Mouse (Mus musculus) limb, embryonic 10.5 days (tissue): ENCODE measurements around the gene H1foo. TPM values are rescaled to one million over a fixed set of nuclear protein-coding genes. Genes with fewer than 3 reads are reported as not detected.

Experiments used
- DNase-seq: peaks from one replicate; pipeline ENCODE4 v3.0.0-alpha.2; 2017; ENCODE audit warnings: low spot score
- H3K27ac ChIP-seq: fragments of 300-500 bp; sonication (generic); 2 replicates; pipeline ENCODE4 v1.5.1; 2016; ENCODE audit warnings: mild to moderate bottlenecking
- H3K27me3 ChIP-seq: fragments of 300-500 bp; sonication (generic); 2 replicates; pipeline ENCODE4 v1.6.1; 2016; ENCODE audit warnings: low read depth, mild to moderate bottlenecking; ENCODE audit not compliant: poor library complexity, severe bottlenecking
- H3K36me3 ChIP-seq: fragments of 300-500 bp; sonication (generic); 2 replicates; pipeline ENCODE4 v1.6.1; 2016; ENCODE audit warnings: mild to moderate bottlenecking, moderate library complexity
- H3K4me1 ChIP-seq: fragments of 300-500 bp; sonication (generic); 2 replicates; pipeline ENCODE4 v1.6.1; 2016
- H3K4me3 ChIP-seq: fragments of 300-500 bp; sonication (generic); 2 replicates; pipeline ENCODE4 v1.5.1; 2016; ENCODE audit warnings: mild to moderate bottlenecking, moderate library complexity
- H3K9me3 ChIP-seq: fragments of 300-500 bp; sonication (generic); replicated peaks from 2 replicates; pipeline ENCODE4 v1.6.1; 2016; ENCODE audit warnings: mild to moderate bottlenecking
- WGBS: fragments of 180-500 bp; shearing (Covaris S2); methylation state at CpG from one replicate; pipeline ENCODE4 v1.1.7; 2016; 5-methylcytosine and 5-hydroxymethylcytosine counted together
- polyA plus RNA-seq: library from polyadenylated mRNA; unstranded; fragments of >200 nt; fragmentation: Nextera tagmentation; extraction: Ambion mirVana; gene quantifications from 2 replicates; pipeline ENCODE4 v1.2.1, GENCODE M21; 2016

H1foo gene
- polyA plus RNA-seq, 1 experiment from 2014 or later = not detected

DNA sequence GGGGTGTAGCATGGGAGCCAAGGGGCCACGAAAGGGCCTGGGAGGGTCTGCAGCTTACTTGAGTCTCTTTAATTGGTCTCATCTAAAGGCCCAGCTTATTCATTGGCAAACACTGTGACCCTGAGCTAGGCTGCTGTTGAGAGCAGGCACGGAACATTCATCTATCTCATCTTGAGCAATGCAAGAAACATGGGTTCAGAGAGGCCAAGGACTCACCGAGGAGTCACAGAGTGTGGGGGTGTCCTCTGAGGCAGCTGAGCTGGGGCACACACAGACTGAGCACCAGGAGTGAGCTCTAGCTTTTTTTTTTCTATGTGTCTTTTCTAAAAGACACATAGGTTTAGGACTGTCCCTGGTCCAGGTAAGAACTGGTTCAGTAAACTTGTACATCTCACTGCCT is 12.3 kb upstream of the H1foo start:
- Histone ChIP-seq H3K4me1 (peaks cover 33% of the 10 kb centered on the region), H3K27ac (no peak overlapping the region), H3K36me3 (no peaks in the 10 kb centered on the region), H3K27me3 (no peaks in the 10 kb centered on the region), H3K4me3 (no peak overlapping the region), H3K9me3 (no peaks in the 10 kb centered on the region)
- no peak for DNase-seq
- WGBS = 94% methylated on average over 3 of the region's 3 CpGs

DNA sequence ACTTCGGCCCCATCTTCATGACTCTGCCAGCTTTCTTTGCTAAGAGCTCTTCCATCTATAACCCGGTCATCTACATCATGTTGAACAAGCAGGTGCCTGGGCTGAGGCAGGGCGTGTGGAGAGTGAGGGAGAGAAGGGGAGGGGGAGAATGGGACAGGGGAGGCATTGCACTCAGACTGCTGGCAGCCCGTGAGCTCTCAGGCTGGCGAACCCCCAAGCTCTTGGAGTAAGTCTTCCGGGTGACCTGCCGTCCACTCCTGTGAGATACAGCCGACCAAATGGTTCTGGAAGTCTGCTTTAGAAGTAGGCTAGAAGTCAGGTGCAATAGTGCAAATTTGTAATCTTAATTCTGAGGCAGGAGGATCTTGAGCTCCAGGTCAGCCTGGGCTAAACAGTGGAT is 9.2 kb upstream of the H1foo start:
- DNase-seq = no peak
- H3K27ac ChIP-seq = 0 out of 2 replicates have a peak overlapping the region, but pooled peaks have one; percentile 2
- H3K4me3 ChIP-seq = no peak overlapping the region
- no peaks in the 10 kb centered on the region for H3K27me3 ChIP-seq
- H3K9me3 ChIP-seq = no peaks in the 10 kb centered on the region
- 88% methylated on average over 8 of the region's 8 CpGs for WGBS
- peaks cover 5% of the 10 kb centered on the region for H3K4me1 ChIP-seq
- H3K36me3 ChIP-seq = no peaks in the 10 kb centered on the region

DNA sequence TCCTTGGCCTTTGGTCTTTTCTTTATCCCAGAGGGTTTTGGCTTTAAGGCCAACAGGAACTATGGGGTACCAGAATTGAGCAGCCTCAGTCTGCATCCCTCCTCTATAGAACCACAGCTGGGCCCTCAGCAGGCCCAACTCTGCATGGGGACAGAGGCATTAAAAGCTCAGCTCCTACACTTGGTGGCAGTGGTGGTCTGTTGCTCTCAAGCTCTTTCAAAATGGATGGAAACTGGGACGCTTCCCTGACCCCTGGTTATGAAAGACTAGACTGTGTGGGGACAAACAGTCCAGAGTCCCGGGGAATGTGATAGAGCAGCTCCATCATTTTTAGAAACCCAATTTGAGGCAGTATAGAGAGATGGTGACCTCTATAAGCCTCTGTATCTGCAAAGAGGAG is 6.7 kb upstream of the H1foo start:
- no peaks in the 10 kb centered on the region for H3K36me3 ChIP-seq
- peaks cover 4% of the 10 kb centered on the region; the same call in 1 of the 2 replicates for H3K27me3 ChIP-seq
- no peak for DNase-seq
- peaks cover 11% of the 10 kb centered on the region for H3K4me1 ChIP-seq
- H3K4me3 ChIP-seq = no peak overlapping the region
- no peaks in the 10 kb centered on the region for H3K9me3 ChIP-seq
- H3K27ac ChIP-seq = no peak overlapping the region
- WGBS = 95% methylated on average over 2 of the region's 2 CpGs

DNA sequence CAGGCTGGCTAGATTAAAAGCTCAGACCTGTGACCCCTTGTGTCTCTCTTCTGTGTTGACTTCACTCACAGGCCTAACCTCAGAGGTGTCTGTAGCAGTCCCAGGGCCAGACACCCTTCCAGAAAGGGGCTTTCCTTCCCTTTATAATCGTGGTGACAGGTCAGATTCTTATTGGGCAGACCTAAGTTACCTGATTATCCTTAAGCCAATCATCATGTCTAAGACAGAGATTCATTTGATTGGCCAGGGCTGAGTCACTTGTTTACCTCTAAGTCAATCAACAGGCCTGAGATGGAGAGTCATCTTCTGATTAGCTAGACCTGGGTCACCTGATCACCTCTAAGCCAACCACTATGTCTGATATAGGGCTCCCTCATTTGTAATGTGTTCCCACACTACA is 5.9 kb upstream of the H1foo start:
- Histone ChIP-seq H3K4me3 (no peak overlapping the region), H3K27ac (no peak overlapping the region), H3K4me1 (peaks cover 11% of the 10 kb centered on the region), H3K36me3 (no peaks in the 10 kb centered on the region), H3K9me3 (no peaks in the 10 kb centered on the region), H3K27me3 (peaks cover 4% of the 10 kb centered on the region; the same call in 1 of the 2 replicates)
- 77% methylated on average over 1 of the region's 1 CpGs for WGBS
- no peak for DNase-seq

DNA sequence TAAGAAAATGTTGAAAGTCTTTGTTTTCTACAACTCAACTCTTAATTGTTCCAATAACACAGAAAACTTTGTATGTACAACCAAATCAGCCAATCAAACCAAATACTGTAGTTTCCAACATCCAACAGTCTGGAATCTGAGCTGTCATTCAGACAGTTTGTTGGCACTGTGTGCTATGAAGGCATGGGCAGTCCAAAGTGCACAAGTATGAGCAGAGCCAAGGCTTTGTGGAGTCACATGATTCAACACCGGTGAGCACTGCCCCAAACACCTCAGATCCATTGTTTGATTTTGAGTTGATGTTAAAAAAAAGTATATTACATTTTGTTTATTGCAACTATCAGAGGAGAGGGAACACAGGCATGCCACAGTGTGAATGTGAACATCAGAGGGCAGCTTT is 4.1 kb upstream of the H1foo start:
- no peak overlapping the region for H3K4me3 ChIP-seq
- no peak for DNase-seq
- H3K4me1 ChIP-seq = peaks cover 11% of the 10 kb centered on the region
- H3K27me3 ChIP-seq = peaks cover 4% of the 10 kb centered on the region; the same call in 1 of the 2 replicates
- no peak overlapping the region for H3K27ac ChIP-seq
- WGBS = 88% methylated on average over 1 of the region's 1 CpGs
- H3K9me3 ChIP-seq = no peaks in the 10 kb centered on the region
- no peaks in the 10 kb centered on the region for H3K36me3 ChIP-seq

DNA sequence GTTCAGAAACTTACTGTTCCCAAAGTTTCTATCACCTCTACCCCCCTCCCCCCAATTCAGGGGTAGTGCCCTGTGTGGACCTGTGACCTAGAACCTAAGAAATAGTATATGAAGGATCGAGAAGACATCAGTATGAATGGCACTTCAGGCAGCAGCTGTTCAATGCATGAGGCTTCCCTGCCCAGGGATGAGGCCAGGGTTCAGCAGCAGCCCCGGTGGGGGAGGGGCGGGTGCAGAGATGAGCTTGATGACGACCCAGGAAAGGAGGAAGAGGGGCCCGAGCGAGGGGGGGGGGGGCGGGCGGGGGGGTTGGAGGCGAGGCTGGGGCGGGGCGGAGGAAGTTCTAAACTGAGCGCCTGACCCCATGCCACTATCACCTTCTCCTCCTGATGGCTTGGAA is 3.6 kb upstream of the H1foo start:
- no peak for DNase-seq
- Histone ChIP-seq H3K4me3 (no peak overlapping the region), H3K36me3 (no peaks in the 10 kb centered on the region), H3K9me3 (no peaks in the 10 kb centered on the region), H3K27ac (no peak overlapping the region), H3K27me3 (peaks cover 4% of the 10 kb centered on the region; the same call in 1 of the 2 replicates), H3K4me1 (peaks cover 11% of the 10 kb centered on the region)
- WGBS = 9% methylated on average over 8 of the region's 12 CpGs

DNA sequence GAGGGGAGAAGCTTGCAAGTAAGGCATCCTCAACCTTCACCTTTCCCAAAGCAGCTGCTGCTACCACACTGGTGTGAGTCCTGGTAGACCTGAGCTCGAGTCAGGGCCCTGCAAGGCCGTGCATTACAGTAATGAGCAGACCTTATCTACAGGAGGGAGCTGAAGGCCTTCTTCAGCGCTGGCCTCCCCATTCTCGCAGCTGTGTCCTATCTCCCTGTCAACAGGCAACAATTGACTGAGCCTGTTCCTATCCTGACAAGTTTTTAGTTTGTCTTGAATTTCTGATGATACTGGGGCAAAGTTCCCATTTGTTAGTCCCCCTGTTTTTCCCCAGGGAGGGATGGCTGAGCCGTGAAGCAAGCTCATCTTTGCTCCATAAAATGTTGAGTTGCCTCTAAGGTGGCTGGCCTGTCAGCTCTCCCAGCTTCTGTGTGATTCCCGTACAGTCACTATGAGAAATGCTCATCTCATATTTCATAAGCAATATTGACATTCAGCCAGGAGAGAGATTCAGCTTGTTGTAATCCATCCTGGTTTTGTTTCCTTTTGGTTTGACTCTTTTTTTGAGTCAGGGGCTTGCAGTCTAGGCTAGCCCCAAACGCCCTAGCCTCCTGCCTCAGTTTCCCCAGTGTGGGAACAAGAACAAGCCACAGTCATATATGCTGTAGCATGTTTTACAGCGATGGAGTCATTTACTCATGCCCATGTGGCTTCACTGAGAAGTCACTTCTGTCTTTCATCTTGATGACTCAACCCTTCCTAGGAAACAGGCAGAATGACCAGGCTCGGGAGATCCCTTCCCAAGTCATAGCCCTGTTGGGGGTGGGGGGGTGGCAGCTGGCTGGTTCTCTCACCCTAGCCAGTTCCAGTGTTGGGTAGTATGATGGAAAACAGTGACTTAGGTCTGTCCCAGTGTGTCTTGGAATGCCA is 975 bp upstream of the H1foo start:
- H3K27ac ChIP-seq = no peak overlapping the region
- no peak overlapping the region for H3K4me3 ChIP-seq
- H3K36me3 ChIP-seq = no peaks in the 10 kb centered on the region
- no peak for DNase-seq
- H3K9me3 ChIP-seq = no peaks in the 10 kb centered on the region
- H3K27me3 ChIP-seq = peaks cover 4% of the 10 kb centered on the region; the same call in 1 of the 2 replicates
- WGBS = 79% methylated on average over 9 of the region's 9 CpGs
- H3K4me1 ChIP-seq = peaks cover 17% of the 10 kb centered on the region

DNA sequence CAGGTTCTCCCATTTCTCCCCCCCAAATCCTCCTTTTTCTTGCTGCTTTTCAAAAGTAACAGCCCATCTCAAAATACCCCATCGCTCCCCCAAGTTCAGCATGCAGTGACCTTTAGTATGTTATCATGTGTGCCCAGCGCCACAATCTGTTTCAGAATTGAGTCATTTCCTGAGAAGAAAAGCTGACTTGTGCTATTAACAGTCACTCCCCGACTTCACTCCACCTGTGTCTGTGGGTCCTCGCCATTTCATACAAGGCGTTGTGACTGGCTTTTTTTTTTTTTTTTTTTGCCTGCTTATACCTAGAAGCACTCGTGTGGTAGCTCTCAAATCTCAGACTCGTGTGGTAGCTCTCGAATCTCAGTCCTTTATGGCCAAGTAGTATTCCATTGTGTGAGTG is 895 bp downstream of the H1foo start:
- Histone ChIP-seq H3K27ac (no peak overlapping the region), H3K36me3 (no peaks in the 10 kb centered on the region), H3K9me3 (no peaks in the 10 kb centered on the region), H3K4me1 (peaks cover 16% of the 10 kb centered on the region), H3K4me3 (no peak overlapping the region), H3K27me3 (peaks cover 4% of the 10 kb centered on the region; the same call in 1 of the 2 replicates)
- DNase-seq = no peak
- WGBS = 87% methylated on average over 8 of the region's 8 CpGs

DNA sequence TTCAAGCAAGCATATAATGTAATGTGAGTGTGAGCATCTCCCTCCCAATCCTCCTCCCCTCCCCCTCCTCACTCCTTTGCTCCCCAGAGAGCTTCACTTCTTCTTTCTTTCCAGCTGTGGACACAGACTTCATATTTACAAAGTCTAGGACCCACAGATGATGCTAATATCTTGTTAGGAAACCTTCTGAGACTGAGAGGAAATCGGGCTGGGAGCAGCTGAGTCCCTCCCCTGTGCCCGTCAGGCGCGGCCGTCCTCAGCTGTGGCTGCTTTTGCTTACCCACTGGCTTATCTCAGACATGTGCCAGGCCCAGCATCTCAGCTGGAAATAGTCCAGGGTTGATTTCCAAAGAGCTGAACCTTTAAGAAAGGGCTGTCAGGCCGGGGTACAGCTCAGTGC is 1.7 kb downstream of the H1foo start:
- no peak for DNase-seq
- H3K27ac ChIP-seq = 0 out of 2 replicates have a peak overlapping the region, but pooled peaks have one; percentile 1

DNA sequence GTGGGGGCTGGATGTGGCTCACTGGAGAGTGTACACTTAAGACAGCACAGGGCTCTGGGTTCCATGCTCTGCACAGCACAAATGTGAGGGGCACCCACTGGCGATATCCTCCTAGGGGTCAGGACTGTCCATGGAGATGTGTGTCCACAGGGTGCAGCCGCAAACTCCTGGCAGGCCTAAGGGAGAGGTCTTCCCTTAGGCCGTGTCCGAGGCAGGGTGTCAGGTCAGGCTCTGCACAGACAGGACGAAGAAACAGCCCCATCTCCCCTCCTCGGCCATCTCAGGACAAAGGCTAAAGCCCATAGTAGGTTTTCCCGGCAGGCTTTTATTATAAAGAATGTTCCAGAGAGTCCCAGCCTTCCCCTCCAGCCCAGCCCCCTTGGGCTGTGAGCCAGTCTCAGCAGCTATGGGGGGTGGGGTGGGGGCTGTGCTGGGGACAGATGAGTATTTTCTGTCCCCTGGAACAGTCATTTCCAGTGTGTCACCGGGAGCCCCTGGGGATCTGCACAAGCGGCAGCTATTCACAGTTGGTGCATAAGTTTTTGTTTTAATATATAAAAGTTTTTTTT is 9.9 kb downstream of the H1foo start:
- DNase-seq = no peak
- 93% methylated on average over 9 of the region's 9 CpGs for WGBS
- Histone ChIP-seq H3K9me3 (no peaks in the 10 kb centered on the region), H3K4me3 (no peak overlapping the region), H3K27me3 (no peaks in the 10 kb centered on the region), H3K4me1 (peaks cover 51% of the 10 kb centered on the region), H3K36me3 (peaks cover 3% of the 10 kb centered on the region; the same call in 1 of the 2 replicates), H3K27ac (peak overlapping the region; percentile 6; the same call in 1 of the 2 replicates)

More for the DNA sequence above, 1.7 kb downstream of the H1foo start:
- Histone ChIP-seq H3K9me3 (no peaks in the 10 kb centered on the region), H3K36me3 (no peaks in the 10 kb centered on the region), H3K27me3 (peaks cover 4% of the 10 kb centered on the region; the same call in 1 of the 2 replicates), H3K4me1 (peaks cover 8% of the 10 kb centered on the region), H3K4me3 (no peak overlapping the region)
- WGBS = 85% methylated on average over 6 of the region's 6 CpGs

DNA sequence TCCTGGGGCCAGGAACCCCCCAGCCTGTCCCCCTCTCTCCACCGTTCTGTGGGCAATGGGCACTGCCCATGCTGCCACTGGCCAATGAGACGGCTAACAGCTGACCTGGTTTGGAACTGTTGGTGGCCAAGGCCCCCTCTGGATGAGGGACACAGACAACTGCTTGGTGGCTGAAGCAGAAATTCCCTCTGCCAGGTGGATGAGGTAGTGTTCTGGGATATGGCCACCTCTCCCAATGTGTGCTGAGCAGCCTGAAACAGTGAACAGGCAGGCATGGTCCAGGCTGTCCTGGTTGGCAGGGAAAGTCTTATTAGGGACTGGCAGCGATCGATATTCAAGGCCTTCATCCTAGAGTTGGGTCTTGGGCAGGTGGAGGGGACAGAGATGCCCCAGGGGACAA is 10.4 kb downstream of the H1foo start:
- peaks cover 54% of the 10 kb centered on the region for H3K4me1 ChIP-seq
- no peak overlapping the region for H3K4me3 ChIP-seq
- H3K36me3 ChIP-seq = peaks cover 4% of the 10 kb centered on the region; the same call in 1 of the 2 replicates
- H3K27me3 ChIP-seq = no peaks in the 10 kb centered on the region
- WGBS = 90% methylated on average over 4 of the region's 4 CpGs
- DNase-seq = no peak
- H3K27ac ChIP-seq = no peak overlapping the region
- no peaks in the 10 kb centered on the region for H3K9me3 ChIP-seq

DNA sequence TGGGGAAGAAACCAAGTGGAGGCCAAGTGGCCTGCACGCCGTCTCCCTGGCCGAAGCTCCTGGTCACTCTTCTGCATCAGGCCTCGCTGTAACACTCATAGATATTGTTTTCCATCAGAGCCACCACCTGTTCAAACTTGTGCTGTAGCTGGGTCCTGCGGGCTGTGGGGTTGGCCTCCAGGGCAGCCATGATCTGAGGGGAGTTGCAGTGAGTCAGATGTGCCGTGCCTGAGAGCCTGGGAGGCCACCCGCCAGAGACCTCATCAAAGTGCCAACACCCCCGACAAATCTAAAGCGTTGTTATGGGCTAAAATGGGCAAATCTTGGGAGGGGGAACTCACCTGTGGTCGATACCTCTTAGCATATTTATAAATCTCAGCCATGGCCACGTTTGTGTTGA is 10.9 kb downstream of the H1foo start:
- H3K36me3 ChIP-seq = peaks cover 8% of the 10 kb centered on the region; the same call in 1 of the 2 replicates
- DNase-seq = no peak
- WGBS = 77% methylated on average over 11 of the region's 11 CpGs
- H3K27ac ChIP-seq = 0 out of 2 replicates have a peak overlapping the region, but pooled peaks have one; percentile 38
- H3K9me3 ChIP-seq = no peaks in the 10 kb centered on the region
- H3K4me1 ChIP-seq = peaks cover 54% of the 10 kb centered on the region
- no peak overlapping the region for H3K4me3 ChIP-seq
- H3K27me3 ChIP-seq = no peaks in the 10 kb centered on the region

DNA sequence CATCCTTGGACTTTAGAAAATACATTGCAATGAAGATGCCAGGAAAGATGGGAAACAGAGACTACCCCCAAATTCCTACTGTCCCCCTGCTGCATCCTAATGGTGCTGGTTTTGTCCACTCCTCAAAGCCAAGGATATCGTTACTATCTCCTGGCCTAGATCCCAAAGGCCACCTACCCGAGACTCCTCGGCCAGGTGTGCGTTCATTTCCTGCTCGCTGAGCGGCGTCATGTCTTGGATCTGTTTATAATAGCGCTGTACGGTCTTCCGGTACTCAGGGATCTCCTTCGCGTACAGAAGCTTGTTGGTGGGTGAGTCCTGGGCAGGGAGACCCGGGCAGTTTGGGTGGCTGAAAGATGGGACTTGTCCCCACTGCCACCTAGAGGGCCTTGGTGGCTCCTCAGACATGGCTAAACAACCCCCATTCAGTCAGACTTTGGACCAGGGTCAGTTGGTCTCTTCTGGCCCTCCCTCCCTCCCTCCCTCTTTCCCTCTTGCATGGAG is 11.7 kb downstream of the H1foo start:
- Histone ChIP-seq H3K9me3 (no peaks in the 10 kb centered on the region), H3K36me3 (peaks cover 8% of the 10 kb centered on the region; the same call in 1 of the 2 replicates), H3K4me1 (peaks cover 61% of the 10 kb centered on the region), H3K4me3 (no peak overlapping the region), H3K27ac (0 out of 2 replicates have a peak overlapping the region, but pooled peaks have one; percentile 78), H3K27me3 (no peaks in the 10 kb centered on the region)
- WGBS = 87% methylated on average over 13 of the region's 13 CpGs
- no peak for DNase-seq
